Mouse (Mus musculus) thymus, adult 18-20 months (tissue): ENCODE data around the gene Zfp947.
"Not testable (repeated sequence)": the region's sequence is repeated elsewhere in the genome, so short reads cannot be mapped to it uniquely, and the experiment has no call there.

Source experiments
- DNase-seq, 2 experiments: peaks; one replicate each; pipeline ENCODE4 v3.0.0; 2022; ENCODE audit warnings: mixed read lengths in 2 of 2

The Zfp947 gene

DNA sequence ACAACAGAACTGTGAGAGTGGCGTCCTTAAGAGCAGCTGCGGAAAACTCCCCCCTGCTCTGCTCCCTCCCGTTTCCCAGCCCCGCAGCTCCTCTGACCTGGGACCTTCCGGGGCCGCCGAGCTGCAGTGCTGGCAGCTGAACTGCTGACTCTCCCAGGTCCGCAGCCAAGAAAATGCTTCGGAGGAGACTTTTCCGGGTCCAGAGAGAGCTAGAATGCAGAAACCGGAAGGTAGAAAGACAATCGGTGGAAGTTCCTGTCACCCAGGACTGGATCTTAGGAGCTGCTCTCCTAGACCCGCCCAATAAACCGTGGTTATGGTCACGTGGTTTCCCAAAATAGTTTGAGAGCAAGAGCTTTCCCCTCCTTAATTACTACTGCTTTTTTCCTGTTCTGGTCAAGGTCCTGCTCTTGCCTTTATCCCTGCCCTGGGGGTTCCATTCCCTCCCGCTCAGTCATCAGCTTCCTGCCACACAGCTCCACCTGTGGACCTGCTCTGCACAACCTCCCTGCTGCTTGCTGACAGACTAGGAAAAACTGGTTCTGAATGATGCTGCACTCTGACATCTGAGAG is at the start of gene Zfp947:
Zfp947 (minus strand) TSS at position 469 of the 573 bp plus-strand sequence.
- DNase-seq = peak in 1 of 2 experiments; percentile 4

GRCm38 (mm10) chr17:22165304-22165703 is 686 bp downstream of the Zfp947 start:
- not testable (repeated sequence) for DNase-seq

GRCm38 (mm10) chr17:22153951-22154350 is 12.0 kb downstream of the Zfp947 start:
- DNase-seq = not testable (repeated sequence)

DNA sequence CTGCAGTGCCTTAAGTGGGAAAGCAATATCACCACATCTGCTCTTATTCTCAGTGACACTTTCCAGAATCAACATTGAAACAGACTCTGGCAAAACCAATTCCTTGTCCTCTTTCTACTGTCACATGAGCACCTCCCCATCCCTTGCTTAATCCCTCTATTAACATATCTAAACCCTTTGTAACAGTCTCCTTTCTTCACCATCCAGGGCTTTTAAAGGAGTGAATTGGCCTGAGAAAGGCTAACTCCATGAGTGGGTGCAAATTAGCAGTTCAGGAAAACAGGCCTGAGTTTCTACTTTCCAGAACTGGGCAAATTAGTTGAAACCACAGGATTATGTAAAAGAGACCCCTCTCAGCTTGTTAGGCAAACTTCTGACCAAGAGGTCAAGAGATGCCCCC is 47.2 kb downstream of the Zfp947 start:
- DNase-seq = no peak
